Mouse (Mus musculus) spleen, adult 12 weeks (tissue): ENCODE measurements at regions not wholly inside any gene's neighbourhood (a gene's known extent, or its start where the extent isn't known, plus 50 kb on each side); places are given as distances from the start of the nearest gene placed in this dataset.

ENCODE experiments used
- DNase-seq: peaks from one replicate; pipeline ENCODE4 v3.0.0; 2022; ENCODE audit warnings: low spot score

GRCm38 (mm10) chr5:118424764-118425568 is 135.5 kb upstream of the Med13l start:
- no peak for DNase-seq

GRCm38 (mm10) chr5:118426673-118427072 is 133.8 kb upstream of the Med13l start:
- no peak for DNase-seq

- no peak for DNase-seq
Measured at GRCm38 (mm10) chr5:118428323-118429095, 132.0 kb upstream of the Med13l start.

GRCm38 (mm10) chr5:118433599-118433998 is 126.9 kb upstream of the Med13l start:
- DNase-seq: no peak

GRCm38 (mm10) chr5:118434718-118435555 is 125.5 kb upstream of the Med13l start:
- DNase-seq: no peak

GRCm38 (mm10) chr5:118435556-118435950 is 124.9 kb upstream of the Med13l start:
- DNase-seq: no peak

GRCm38 (mm10) chr5:118436035-118436434 is 124.4 kb upstream of the Med13l start:
- no peak for DNase-seq

GRCm38 (mm10) chr5:118436474-118437306 is 123.8 kb upstream of the Med13l start:
- DNase-seq: no peak

- no peak for DNase-seq
Measured at GRCm38 (mm10) chr5:118437307-118437610, 123.2 kb upstream of the Med13l start.

- DNase-seq: no peak
Measured at GRCm38 (mm10) chr5:118438016-118438415, 122.5 kb upstream of the Med13l start.

GRCm38 (mm10) chr5:118444538-118445251 is 115.8 kb upstream of the Med13l start:
- no peak for DNase-seq

- no peak for DNase-seq
Measured at GRCm38 (mm10) chr5:118445252-118445987, 115.1 kb upstream of the Med13l start.

- DNase-seq: no peak
Measured at GRCm38 (mm10) chr5:118445988-118446280, 114.5 kb upstream of the Med13l start.

GRCm38 (mm10) chr5:118446878-118447277 is 113.6 kb upstream of the Med13l start:
- DNase-seq: no peak

GRCm38 (mm10) chr5:118447366-118447765 is 113.1 kb upstream of the Med13l start:
- no peak for DNase-seq

- DNase-seq: no peak
Measured at GRCm38 (mm10) chr5:118448884-118449515, 111.5 kb upstream of the Med13l start.

- no peak for DNase-seq
Measured at GRCm38 (mm10) chr5:118449893-118450292, 110.6 kb upstream of the Med13l start.

- DNase-seq: no peak
Measured at GRCm38 (mm10) chr5:118452052-118452451, 108.4 kb upstream of the Med13l start.

- no peak for DNase-seq
Measured at GRCm38 (mm10) chr5:118454096-118454495, 106.4 kb upstream of the Med13l start.
